Mouse (Mus musculus) Patski (cell line): ENCODE measurements at regions not wholly inside any gene's neighbourhood (a gene's known extent, or its start where the extent isn't known, plus 50 kb on each side); places are given as distances from the start of the nearest gene placed in this dataset.
A peak's percentile ranks its signal among the peaks of the same experiment; 100 is the strongest.

Source experiments
- ATAC-seq: fragments of 100-300 bp; one replicate; pipeline ENCODE4 v1.8.0; 2021
- CTCF ChIA-PET: fragments of 350-600 bp; sonication (Branson Sonifier 250); formaldehyde crosslinking; loops from one replicate; lab custom pipeline; 2022; ENCODE audit warnings: inconsistent platforms; lab: Charles Lee
- POLR2A ChIA-PET: fragments of 350-600 bp; sonication (Branson Sonifier 250); formaldehyde crosslinking; loops from one replicate; lab custom pipeline; 2022; ENCODE audit warnings: antibody characterized with exemption, inconsistent platforms; lab: Charles Lee
- DNase-seq: peaks from one replicate; pipeline ENCODE4 v3.0.0-alpha.2; 2011; ENCODE audit warnings: low read depth, low spot score
- H3K27me3 ChIP-seq: fragments of 371-371 bp; one replicate; pipeline ENCODE4 v1.5.1; 2021
- CTCF ChIP-seq: fragments of 100-300 bp; IDR thresholded peaks from one replicate; pipeline ENCODE4 v1.5.1; 2021
- in situ Hi-C: fragments of 300-500 bp; cut with MboI; formaldehyde crosslinking; loops from 3 replicates; pipeline ENCODE4 v1.11.1; 2018; ENCODE audit warnings: low pct_unique_long_range_greater_than_20kb, mixed read lengths

GRCm38 (mm10) chr16:9253054-9253453, 423.2 kb downstream of the 1810013L24Rik start:
- H3K27me3 ChIP-seq, result no peaks in the 10 kb centered on the region
- CTCF ChIA-PET, result interaction anchor here (1.3 kb wide), 1 partner anchor 19 kb away, joined by 3 read pairs; no protein-coding TSS in a partner anchor
- no peak for TF ChIP-seq CTCF
- POLR2A ChIA-PET, result no interaction called here
- DNase-seq (no peak), ATAC-seq (no peak)
- in situ Hi-C loops, result no loop called here

DNA sequence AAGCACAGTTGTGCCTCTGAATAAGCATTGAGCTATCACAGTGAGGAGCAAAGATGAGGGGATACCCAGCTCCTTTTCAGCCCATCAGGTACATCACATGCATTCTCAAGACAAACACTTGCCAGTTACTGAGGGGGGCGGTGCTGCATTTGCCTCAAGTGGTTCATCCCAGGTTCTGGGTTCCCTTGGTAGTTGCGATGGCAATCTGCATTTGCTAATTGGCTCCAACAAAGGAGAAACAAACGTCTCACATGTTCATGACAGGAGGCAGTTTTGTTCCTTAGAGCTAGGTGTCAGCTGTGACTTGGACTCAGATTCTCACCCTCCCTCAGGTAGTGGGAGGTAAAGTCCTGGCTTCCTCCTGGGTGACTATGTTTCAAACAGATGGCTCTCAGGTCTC, 425.5 kb downstream of the 1810013L24Rik start:
- DNase-seq (no peak), ATAC-seq (no peak)
- CTCF ChIA-PET, result no interaction called here
- H3K27me3 ChIP-seq, result no peaks in the 10 kb centered on the region
- TF ChIP-seq CTCF, result no peak
- in situ Hi-C loops, result no loop called here
- POLR2A ChIA-PET, result no interaction called here

DNA sequence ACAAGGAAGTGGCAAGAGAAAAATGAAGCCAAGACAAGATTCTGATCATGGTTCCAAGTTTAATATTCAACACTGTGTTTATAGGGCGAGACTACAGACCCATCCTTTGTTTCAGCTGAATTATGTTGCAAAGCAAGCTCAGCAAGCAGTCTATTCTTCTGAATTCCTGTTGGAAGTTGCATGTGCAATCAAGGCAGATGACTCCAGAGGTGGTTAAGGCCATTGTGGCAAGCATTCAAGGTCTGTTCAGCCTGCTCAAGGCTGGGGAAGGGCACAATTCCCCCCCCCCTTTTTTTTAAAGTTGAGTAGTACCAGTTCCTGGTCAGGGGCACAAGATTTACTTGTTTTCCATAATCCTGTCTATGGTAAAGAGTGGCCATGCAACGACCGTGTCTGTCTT, 431.1 kb downstream of the 1810013L24Rik start:
- in situ Hi-C loops, result no loop called here
- DNase-seq (no peak), ATAC-seq (no peak)
- CTCF ChIA-PET, result interaction anchor here (0.7 kb wide), 1 partner anchor 12 kb away, joined by 3 read pairs; no protein-coding TSS in a partner anchor
- POLR2A ChIA-PET, result no interaction called here
- no peaks in the 10 kb centered on the region for H3K27me3 ChIP-seq
- TF ChIP-seq CTCF, result no peak

DNA sequence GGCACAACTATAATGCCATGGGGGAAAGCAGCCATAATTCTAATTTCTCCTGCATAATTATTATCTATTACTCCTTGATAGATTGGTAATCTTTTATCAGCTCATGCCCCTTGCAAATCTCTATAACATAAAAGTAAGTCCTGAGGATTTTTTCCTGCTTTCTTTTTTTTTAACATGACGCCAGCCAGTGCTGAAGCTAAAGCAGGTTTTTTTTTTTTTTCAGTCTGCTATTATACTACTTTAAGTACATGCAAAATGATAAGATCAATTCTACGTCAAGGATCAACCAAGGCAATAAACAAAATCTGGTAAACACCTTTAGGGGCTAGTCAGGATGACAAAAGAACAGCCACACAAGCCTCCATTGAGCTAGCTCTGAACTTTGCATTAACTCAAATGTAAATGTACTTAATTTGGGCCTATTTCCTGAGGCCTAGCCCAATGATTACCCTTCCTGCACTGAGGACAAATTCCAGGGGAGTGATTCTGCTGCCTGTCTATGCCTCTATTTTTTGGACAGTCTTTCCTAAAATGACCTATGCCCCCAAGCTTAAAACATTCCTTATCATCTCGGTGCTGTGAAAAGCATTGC, 434.8 kb downstream of the 1810013L24Rik start:
- TF ChIP-seq CTCF, result no peak

DNA sequence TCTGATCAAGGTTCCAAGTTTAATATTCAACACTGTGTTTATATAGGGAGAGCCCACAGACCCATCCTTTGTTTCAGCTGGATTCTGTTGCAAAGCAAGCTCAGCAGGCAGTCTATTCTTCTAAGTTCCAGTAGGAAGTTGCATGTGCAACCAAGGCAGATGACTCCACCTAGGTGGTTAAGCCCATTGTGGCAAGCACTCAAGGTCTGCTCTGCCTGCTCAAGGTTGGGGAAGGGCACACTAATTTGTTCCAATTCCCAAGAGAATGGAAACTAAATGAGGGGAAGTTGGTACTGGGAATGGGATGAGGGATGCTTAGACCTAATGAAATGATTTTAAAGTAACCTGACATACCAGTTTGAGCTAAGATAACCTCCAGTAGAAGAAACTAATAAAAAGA, 437.3 kb downstream of the 1810013L24Rik start:
- no peak for TF ChIP-seq CTCF
- CTCF ChIA-PET, result interaction anchor here (1.3 to 1.8 kb wide), 2 partner anchors 19 kb away, joined by 4 read pairs; no protein-coding TSS in a partner anchor
- in situ Hi-C loops, result no loop called here
- no peaks in the 10 kb centered on the region for H3K27me3 ChIP-seq
- no peak for ATAC-seq
- no peak for DNase-seq
- POLR2A ChIA-PET, result no interaction called here

More for the DNA sequence above, 434.8 kb downstream of the 1810013L24Rik start:
- H3K27me3 ChIP-seq, result no peaks in the 10 kb centered on the region
- CTCF ChIA-PET, result interaction anchor here (1.4 kb wide), 1 partner anchor 16 kb away, joined by 4 read pairs; no protein-coding TSS in a partner anchor
- POLR2A ChIA-PET, result no interaction called here
- in situ Hi-C loops, result no loop called here
- ATAC-seq (no peak), DNase-seq (no peak)

DNA sequence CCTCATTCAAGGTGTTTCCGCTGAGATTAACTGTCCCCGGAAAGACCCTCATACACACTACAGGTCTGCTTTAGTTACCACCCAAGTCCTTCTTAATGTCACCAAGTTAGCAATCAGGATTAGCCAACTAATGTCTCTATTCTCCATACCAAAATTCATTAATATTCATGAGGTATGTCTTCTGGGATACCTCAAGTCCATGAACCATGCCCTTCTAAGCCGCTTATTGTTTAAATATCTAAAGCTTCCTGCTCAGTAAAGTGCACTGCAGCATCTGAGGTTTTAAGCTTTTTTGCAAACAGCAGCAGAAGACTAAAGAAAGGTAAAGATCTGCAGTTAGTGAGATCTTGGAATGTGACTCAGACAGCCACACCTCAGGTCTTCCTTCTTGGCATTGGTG, 440.2 kb downstream of the 1810013L24Rik start:
- no peaks in the 10 kb centered on the region for H3K27me3 ChIP-seq
- ATAC-seq (no peak), DNase-seq (no peak)
- in situ Hi-C loops, result no loop called here
- ChIA-PET CTCF (no interaction called here), POLR2A (no interaction called here)
- TF ChIP-seq CTCF, result no peak

DNA sequence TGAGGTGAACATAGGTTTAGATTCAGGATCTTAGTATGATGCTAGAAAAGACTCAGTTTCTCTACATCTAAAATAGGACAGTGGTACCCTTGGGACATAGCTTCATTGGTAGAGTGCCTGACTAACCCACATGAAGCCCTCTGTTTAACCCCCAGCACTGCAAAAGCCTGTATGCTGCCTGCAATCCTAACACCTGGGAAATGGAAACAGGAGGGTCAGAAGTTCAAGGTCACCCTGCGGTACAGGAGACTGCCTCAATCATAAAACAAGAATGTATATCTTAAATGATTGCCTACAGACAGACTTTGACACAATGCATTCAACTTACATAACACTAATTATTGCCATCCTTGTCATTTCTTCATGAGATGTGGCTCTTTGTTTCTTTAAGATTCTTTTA, 440.8 kb downstream of the 1810013L24Rik start:
- POLR2A ChIA-PET, result no interaction called here
- no peak for ATAC-seq

GRCm38 (mm10) chr16:9273751-9274300, 443.9 kb downstream of the 1810013L24Rik start:
- no peak for TF ChIP-seq CTCF
- no peaks in the 10 kb centered on the region for H3K27me3 ChIP-seq
- in situ Hi-C loops, result no loop called here
- CTCF ChIA-PET, result interaction anchor here (1.0 to 1.2 kb wide), 2 partner anchors 12 to 13 kb away, joined by 3 read pairs; no protein-coding TSS in a partner anchor
- POLR2A ChIA-PET, result no interaction called here
- ATAC-seq (no peak), DNase-seq (no peak)

More for the DNA sequence above, 440.8 kb downstream of the 1810013L24Rik start:
- TF ChIP-seq CTCF, result no peak
- H3K27me3 ChIP-seq, result no peaks in the 10 kb centered on the region
- in situ Hi-C loops, result no loop called here
- DNase-seq, result no peak
- CTCF ChIA-PET, result no interaction called here

DNA sequence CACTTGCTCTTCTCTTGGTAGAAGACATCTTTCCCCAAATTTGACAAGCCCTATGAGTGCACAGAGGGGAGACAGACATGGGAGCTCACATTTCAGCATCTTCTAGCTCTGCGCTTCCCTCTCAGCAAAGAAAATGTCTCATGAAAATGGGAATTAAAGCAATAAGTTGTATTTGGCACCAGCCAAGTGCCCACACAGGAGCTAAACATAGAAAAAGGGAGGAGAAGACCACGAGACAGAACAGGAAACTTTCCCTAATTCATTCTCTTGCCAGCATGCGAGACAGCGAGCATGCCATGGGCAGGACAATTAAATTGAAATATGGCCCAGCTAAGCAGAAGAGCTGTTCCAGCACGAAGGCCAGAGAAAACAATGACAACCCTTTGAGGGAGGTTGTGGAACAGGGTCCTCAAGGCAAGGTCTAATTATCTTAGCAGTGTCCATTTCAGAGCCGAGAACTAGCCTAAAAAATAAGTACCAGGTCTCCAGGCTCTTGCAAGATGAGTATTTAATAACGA, 444.7 kb downstream of the 1810013L24Rik start:
- TF ChIP-seq CTCF, result no peak
- CTCF ChIA-PET, result interaction anchor here (1.1 to 1.2 kb wide), 2 partner anchors 11 to 12 kb away, joined by 3 read pairs; no protein-coding TSS in a partner anchor
- DNase-seq, result no peak

GRCm38 (mm10) chr16:9275426-9275825, 445.5 kb downstream of the 1810013L24Rik start:
- no peak for TF ChIP-seq CTCF
- CTCF ChIA-PET, result interaction anchor here (1.1 to 1.2 kb wide), 2 partner anchors 11 to 13 kb away, joined by 3 read pairs; no protein-coding TSS in a partner anchor
- H3K27me3 ChIP-seq, result no peaks in the 10 kb centered on the region
- DNase-seq (peak; percentile 22), ATAC-seq (peak; percentile 76)
- in situ Hi-C loops, result no loop called here
- POLR2A ChIA-PET, result no interaction called here

More for the DNA sequence above, 444.7 kb downstream of the 1810013L24Rik start:
- POLR2A ChIA-PET, result no interaction called here
- no peak for ATAC-seq
- H3K27me3 ChIP-seq, result no peaks in the 10 kb centered on the region
- in situ Hi-C loops, result no loop called here

GRCm38 (mm10) chr16:9277064-9277463, 447.2 kb downstream of the 1810013L24Rik start:
- H3K27me3 ChIP-seq, result no peaks in the 10 kb centered on the region
- DNase-seq (no peak), ATAC-seq (no peak)
- in situ Hi-C loops, result no loop called here
- no peak for TF ChIP-seq CTCF
- ChIA-PET POLR2A (no interaction called here), CTCF (no interaction called here)
